ENCODE assay signal across 8 mouse cellular contexts in the genomic region with DNA sequence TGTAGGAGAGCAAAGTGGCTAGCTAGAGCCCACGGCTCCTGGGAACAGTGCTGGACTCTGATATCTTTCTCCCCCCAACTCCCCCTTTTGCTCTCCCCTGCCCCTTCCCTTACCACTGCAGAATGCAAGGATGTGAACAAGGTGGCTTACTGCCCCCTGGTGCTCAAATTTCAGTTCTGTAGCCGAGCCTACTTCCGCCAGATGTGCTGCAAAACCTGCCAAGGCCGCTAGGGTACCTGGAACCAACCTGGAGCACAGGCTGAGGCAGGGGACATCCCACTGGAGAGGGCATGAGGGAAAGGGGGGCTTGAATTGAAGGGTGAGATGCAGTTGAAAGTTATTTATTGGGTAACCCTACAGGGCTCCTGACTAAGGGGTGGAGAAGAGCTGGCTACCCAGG. TPM values are rescaled to one million over a fixed set of nuclear protein-coding genes. Genes with fewer than 3 reads are reported as not detected.
DNase-seq lines count a peak whose midpoint lies in the region; ATAC-seq lines count a peak whose summit lies in the region.

No protein-coding gene starts in this region.

- no peak overlapping the region for H3K4me2 ChIP-seq in forebrain, embryonic 11.5 days (ENCODE audit: low read depth, low read length, severe bottlenecking)
- no peak overlapping the region for H3K4me2 ChIP-seq in forebrain, embryonic 12.5 days
- H3K4me2 ChIP-seq in embryonic facial prominence, embryonic 14.5 days (ENCODE audit: low read depth, low read length), result no peak overlapping the region
- H3K4me2 ChIP-seq in liver, embryonic 11.5 days, result no peak overlapping the region

- 44% methylated on average over 4 of the region's 4 CpGs for WGBS in forebrain, embryonic 11.5 days
- 43% methylated on average over 4 of the region's 4 CpGs for WGBS in forebrain, embryonic 12.5 days
- 40% methylated on average over 4 of the region's 4 CpGs for WGBS in embryonic facial prominence, embryonic 14.5 days
- 53% methylated on average over 4 of the region's 4 CpGs for WGBS in liver, embryonic 11.5 days

- no peak overlapping the region for H3K4me3 ChIP-seq in forebrain, embryonic 11.5 days (ENCODE audit: low read depth, low read length)
- no peak overlapping the region for H3K4me3 ChIP-seq in forebrain, embryonic 12.5 days (replicated peaks)
- H3K4me3 ChIP-seq in embryonic facial prominence, embryonic 14.5 days (ENCODE audit: low read depth, low read length), result no peak overlapping the region
- H3K4me3 ChIP-seq in liver, embryonic 11.5 days (ENCODE audit: low read depth, low read length), result no peak overlapping the region

- no peak overlapping the region for H3K27ac ChIP-seq in forebrain, embryonic 11.5 days (ENCODE audit: low read depth, low read length)
- no peak overlapping the region for H3K27ac ChIP-seq in forebrain, embryonic 12.5 days
- H3K27ac ChIP-seq in embryonic facial prominence, embryonic 14.5 days (replicated peaks; ENCODE audit: low read depth, low read length), result no peak overlapping the region
- H3K27ac ChIP-seq in liver, embryonic 11.5 days (ENCODE audit: low read depth, low read length), result no peak overlapping the region

- ATAC-seq in forebrain, embryonic 11.5 days (replicated peaks; ENCODE audit: low FRiP score), result peak; percentile 27; the same call in 1 of the 2 replicates
- ATAC-seq in forebrain, embryonic 12.5 days (ENCODE audit: low FRiP score), result no peak
- ATAC-seq in embryonic facial prominence, embryonic 14.5 days (ENCODE audit: low read depth), result no peak
- ATAC-seq in liver, embryonic 11.5 days (replicated peaks; ENCODE audit: low FRiP score), result peak; percentile 32; the same call in 1 of the 2 replicates

- H3K9ac ChIP-seq in forebrain, embryonic 11.5 days (ENCODE audit: low read length), result no peak overlapping the region
- H3K9ac ChIP-seq in forebrain, embryonic 12.5 days, result no peak overlapping the region
- H3K9ac ChIP-seq in embryonic facial prominence, embryonic 14.5 days (ENCODE audit: low read depth, low read length), result no peak overlapping the region
- H3K9ac ChIP-seq in liver, embryonic 11.5 days (ENCODE audit: low read depth, low read length), result no peak overlapping the region

- DNase-seq in forebrain, embryonic 11.5 days (ENCODE audit: low spot score), result peak; percentile 71
- DNase-seq in right cerebral cortex, postnatal 4 days, result peak; percentile 19
- DNase-seq in right cerebral cortex, postnatal 36 days (ENCODE audit: low spot score in 2 of 2), result no peak
- DNase-seq in embryonic facial prominence, embryonic 14.5 days (ENCODE audit: low spot score), result peak; percentile 23
- DNase-seq in liver, embryonic 11.5 days (ENCODE audit: low spot score), result peak; percentile 45
- peak; percentile 65 for DNase-seq in retina, postnatal 1 day
- DNase-seq in layer of hippocampus, adult 9-11 months, result no peak

- H3K4me1 ChIP-seq in forebrain, embryonic 11.5 days (replicated peaks; ENCODE audit: control insufficient read depth, insufficient read depth, low read length), result no peaks in the 10 kb centered on the region
- H3K4me1 ChIP-seq in forebrain, embryonic 12.5 days, result no peaks in the 10 kb centered on the region
- no peaks in the 10 kb centered on the region for H3K4me1 ChIP-seq in embryonic facial prominence, embryonic 14.5 days (ENCODE audit: control insufficient read depth, insufficient read depth, low read length)
- no peaks in the 10 kb centered on the region for H3K4me1 ChIP-seq in liver, embryonic 11.5 days (replicated peaks; ENCODE audit: control insufficient read depth, insufficient read depth, low read length)

- no peaks in the 10 kb centered on the region for H3K36me3 ChIP-seq in forebrain, embryonic 11.5 days (ENCODE audit: control insufficient read depth, insufficient read depth, low read length)
- peaks cover 30% of the 10 kb centered on the region for H3K36me3 ChIP-seq in forebrain, embryonic 12.5 days (replicated peaks)
- peaks cover 56% of the 10 kb centered on the region for H3K36me3 ChIP-seq in embryonic facial prominence, embryonic 14.5 days (ENCODE audit: control insufficient read depth, insufficient read depth, low read length)
- 0 out of 2 replicates have a peak, but pooled peaks cover 2% of the 10 kb centered on the region for H3K36me3 ChIP-seq in liver, embryonic 11.5 days (ENCODE audit: control insufficient read depth, insufficient read depth, low read length)

- no peaks in the 10 kb centered on the region for H3K27me3 ChIP-seq in forebrain, embryonic 11.5 days (ENCODE audit: control insufficient read depth, insufficient read depth, low read length)
- H3K27me3 ChIP-seq in forebrain, embryonic 12.5 days, result no peaks in the 10 kb centered on the region
- H3K27me3 ChIP-seq in embryonic facial prominence, embryonic 14.5 days (replicated peaks; ENCODE audit: control insufficient read depth, insufficient read depth, low read length), result no peaks in the 10 kb centered on the region
- H3K27me3 ChIP-seq in liver, embryonic 11.5 days (replicated peaks; ENCODE audit: control insufficient read depth, insufficient read depth, low read length), result no peaks in the 10 kb centered on the region

- H3K9me3 ChIP-seq in forebrain, embryonic 11.5 days (ENCODE audit: control insufficient read depth, low read length), result no peaks in the 10 kb centered on the region
- H3K9me3 ChIP-seq in forebrain, embryonic 12.5 days, result no peaks in the 10 kb centered on the region
- H3K9me3 ChIP-seq in embryonic facial prominence, embryonic 14.5 days (ENCODE audit: control insufficient read depth, low read length), result no peaks in the 10 kb centered on the region
- no peaks in the 10 kb centered on the region for H3K9me3 ChIP-seq in liver, embryonic 11.5 days (ENCODE audit: control insufficient read depth, low read length)

RNA-seq across cellular contexts. Expression of a gene that starts 2.5 kb away (rescaled TPM):
- 1.5 and 2.2 TPM in 2 replicates for polyA plus RNA-seq in forebrain, embryonic 11.5 days (2014; fragmentation: Nextera tagmentation; extraction: Ambion mirVana)
- 1.7 and 1.8 TPM in 2 replicates for polyA plus RNA-seq in forebrain, embryonic 12.5 days (2016; fragmentation: Nextera tagmentation; extraction: Ambion mirVana)
- polyA plus RNA-seq in embryonic facial prominence, embryonic 14.5 days (2014; fragmentation: Nextera tagmentation; extraction: Ambion mirVana), result 4.1 and 5.8 TPM in 2 replicates
- polyA plus RNA-seq in liver, embryonic 11.5 days (2014; fragmentation: Nextera tagmentation; extraction: Ambion mirVana), result 8.1 and 9.8 TPM in 2 replicates

RNA-seq across cellular contexts. Expression of a gene that starts 29.0 kb away (rescaled TPM):
- polyA plus RNA-seq in forebrain, embryonic 11.5 days (2014; fragmentation: Nextera tagmentation; extraction: Ambion mirVana), result 51.2 and 54.7 TPM in 2 replicates
- 52.1 and 53.2 TPM in 2 replicates for polyA plus RNA-seq in forebrain, embryonic 12.5 days (2016; fragmentation: Nextera tagmentation; extraction: Ambion mirVana)
- polyA plus RNA-seq in embryonic facial prominence, embryonic 14.5 days (2014; fragmentation: Nextera tagmentation; extraction: Ambion mirVana), result 64.3 and 77.0 TPM in 2 replicates
- 26.8 and 33.3 TPM in 2 replicates for polyA plus RNA-seq in liver, embryonic 11.5 days (2014; fragmentation: Nextera tagmentation; extraction: Ambion mirVana)

Comparison
In these comparisons a context has a peak if more than half of its experiments do, and no peak if none do; other contexts are left out.
1. ATAC-seq: peak in forebrain, embryonic 11.5 days (single experiment) and liver, embryonic 11.5 days (single experiment); none in forebrain, embryonic 12.5 days (single experiment) and embryonic facial prominence, embryonic 14.5 days (single experiment).
2. DNase-seq: peak in forebrain, embryonic 11.5 days (single experiment), right cerebral cortex, postnatal 4 days (single experiment), embryonic facial prominence, embryonic 14.5 days (single experiment), liver, embryonic 11.5 days (single experiment) and retina, postnatal 1 day (single experiment); none in right cerebral cortex, postnatal 36 days (0 of 2) and layer of hippocampus, adult 9-11 months (single experiment).